Mouse (Mus musculus) heart, postnatal 0 days (tissue): ENCODE measurements around the gene Dnaaf5.

Source experiments
- CTCF ChIP-seq: IDR thresholded peaks from 2 replicates; pipeline ENCODE4 v1.5.1; 2016; ENCODE audit warnings: antibody characterized with exemption, control low read depth, low read depth
- EP300 ChIP-seq: IDR thresholded peaks from 2 replicates; pipeline ENCODE4 v1.6.1; 2016; ENCODE audit warnings: antibody characterized with exemption, low read depth

- no peak for TF ChIP-seq CTCF
- no peak for TF ChIP-seq EP300
Observed at GRCm38 (mm10) chr5:139114876-139115275, 35.1 kb upstream of the Dnaaf5 start.
